Mouse (Mus musculus): ENCODE measurements around the gene Btbd9.

DNA sequence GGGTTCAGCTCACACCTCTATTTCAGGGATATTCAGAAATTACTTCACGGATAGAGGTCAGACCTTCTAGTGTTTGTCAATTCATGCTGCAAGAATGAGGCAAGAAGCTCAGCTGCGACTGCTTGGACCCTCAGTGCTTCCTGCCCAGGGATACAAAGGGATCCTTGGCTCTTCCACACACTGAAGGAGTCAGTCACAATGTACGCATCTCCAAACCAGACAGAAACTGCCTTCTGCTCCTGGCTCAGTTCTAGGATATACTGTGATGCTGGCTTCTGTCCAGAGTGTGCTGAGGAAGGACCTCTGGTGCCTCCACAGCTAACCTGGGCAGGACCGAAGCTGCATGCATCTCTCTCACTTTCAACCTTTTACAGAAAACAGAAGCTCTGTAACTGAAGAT is 187.5 kb downstream of the Btbd9 start:
- TF ChIP-seq CTCF (IDR thresholded peaks at IDR 0.05; ENCODE audit: low read depth) (no peak), EP300 (IDR thresholded peaks at IDR 0.05; ENCODE audit: low read depth) (no peak)

Data from heart, postnatal 0 days (tissue).